Mouse (Mus musculus) hindbrain, embryonic 14.5 days (tissue): ENCODE measurements around the gene Ssh2. TPM values are rescaled to one million over a fixed set of nuclear protein-coding genes. Genes with fewer than 3 reads are reported as not detected.
A peak's percentile ranks its signal among the peaks of the same experiment; 100 is the strongest.

ENCODE experiments used
- ATAC-seq: fragments of 200-750 bp; cut with Nextera tagmentation; 2 replicates; pipeline ENCODE4 v1.8.0; 2017; ENCODE audit warnings: moderate number of reproducible peaks, mild to moderate bottlenecking, moderate TSS enrichment, moderate library complexity; ENCODE audit not compliant: low FRiP score
- DNase-seq: peaks from one replicate; pipeline ENCODE4 v3.0.0-alpha.2; 2015; ENCODE audit warnings: low spot score
- H3K27ac ChIP-seq: fragments of 300-500 bp; sonication (generic); 2 replicates; pipeline ENCODE4 v1.5.1; 2014; ENCODE audit warnings: mild to moderate bottlenecking, moderate library complexity
- H3K27me3 ChIP-seq: fragments of 300-500 bp; sonication (generic); 2 replicates; pipeline ENCODE4 v1.6.1; 2014; ENCODE audit warnings: mild to moderate bottlenecking, low read length, mixed read lengths; ENCODE audit not compliant: control insufficient read depth, insufficient read depth
- H3K36me3 ChIP-seq: fragments of 300-500 bp; sonication (generic); replicated peaks from 2 replicates; pipeline ENCODE4 v1.6.1; 2014; ENCODE audit not compliant: control insufficient read depth, insufficient read depth
- H3K4me1 ChIP-seq: fragments of 300-500 bp; sonication (generic); replicated peaks from 2 replicates; pipeline ENCODE4 v1.6.1; 2014; ENCODE audit warnings: antibody characterized with exemption, low read length, mixed read lengths; ENCODE audit not compliant: control insufficient read depth, insufficient read depth
- H3K4me2 ChIP-seq: fragments of 300-500 bp; sonication (generic); replicated peaks from 2 replicates; pipeline ENCODE4 v1.6.1; 2014; ENCODE audit warnings: mild to moderate bottlenecking, moderate library complexity
- H3K4me3 ChIP-seq: fragments of 300-500 bp; sonication (generic); replicated peaks from 2 replicates; pipeline ENCODE4 v1.5.1; 2014; ENCODE audit warnings: mild to moderate bottlenecking, low read length
- H3K9ac ChIP-seq: fragments of 300-500 bp; sonication (generic); 2 replicates; pipeline ENCODE4 v1.6.1; 2014
- H3K9me3 ChIP-seq: fragments of 300-500 bp; sonication (generic); 2 replicates; pipeline ENCODE4 v1.6.1; 2016; ENCODE audit warnings: low read length; ENCODE audit not compliant: control insufficient read depth
- WGBS: fragments of 180-500 bp; shearing (Covaris S2); extraction: QIAGEN DNeasy Blood & Tissue Kit; methylation state at CpG from one replicate; pipeline ENCODE4 v1.1.7; 2014; 5-methylcytosine and 5-hydroxymethylcytosine counted together
- polyA plus RNA-seq: library from polyadenylated mRNA; unstranded; fragments of >200 nt; fragmentation: Nextera tagmentation; extraction: Ambion mirVana; gene quantifications from 2 replicates; pipeline ENCODE4 v1.2.1, GENCODE M21; 2014

Gene Ssh2
- polyA plus RNA-seq, 1 experiment from 2014 or later: 23.2 TPM

- Histone ChIP-seq H3K9me3 (no peaks in the 10 kb centered on the region), H3K36me3 (peaks cover 65% of the 10 kb centered on the region), H3K9ac (0 out of 2 replicates have a peak overlapping the region, but pooled peaks have one; percentile 28), H3K4me1 (peaks cover 21% of the 10 kb centered on the region; the same call in 1 of the 2 replicates), H3K27ac (no peak overlapping the region), H3K4me3 (no peak overlapping the region), H3K27me3 (no peaks in the 10 kb centered on the region), H3K4me2 (no peak overlapping the region)
- no peak for ATAC-seq
- WGBS: 70% methylated on average over 17 of the region's 17 CpGs
- no peak for DNase-seq
Observed at GRCm38 (mm10) chr11:77500361-77501325, 284.6 kb downstream of the Ssh2 start.

GRCm38 (mm10) chr11:77501392-77501791 is 285.3 kb downstream of the Ssh2 start:
- 21% methylated on average over 5 of the region's 5 CpGs for WGBS
- peaks cover 72% of the 10 kb centered on the region for H3K36me3 ChIP-seq
- 0 out of 2 replicates have a peak overlapping the region, but pooled peaks have one; percentile 28 for H3K9ac ChIP-seq
- no peak overlapping the region for H3K4me3 ChIP-seq
- peak; percentile 82 for DNase-seq
- peaks cover 18% of the 10 kb centered on the region; the same call in 1 of the 2 replicates for H3K4me1 ChIP-seq
- no peak for ATAC-seq
- H3K4me2 ChIP-seq: no peak overlapping the region
- H3K27ac ChIP-seq: no peak overlapping the region
- no peaks in the 10 kb centered on the region for H3K9me3 ChIP-seq
- no peaks in the 10 kb centered on the region for H3K27me3 ChIP-seq

GRCm38 (mm10) chr11:77501971-77502370 is 285.9 kb downstream of the Ssh2 start:
- DNase-seq: no peak
- H3K9me3 ChIP-seq: no peaks in the 10 kb centered on the region
- WGBS: 92% methylated on average over 4 of the region's 4 CpGs
- H3K27ac ChIP-seq: no peak overlapping the region
- H3K4me1 ChIP-seq: peaks cover 18% of the 10 kb centered on the region; the same call in 1 of the 2 replicates
- ATAC-seq: no peak
- no peaks in the 10 kb centered on the region for H3K27me3 ChIP-seq
- peaks cover 78% of the 10 kb centered on the region for H3K36me3 ChIP-seq
- H3K4me2 ChIP-seq: no peak overlapping the region
- H3K4me3 ChIP-seq: no peak overlapping the region
- H3K9ac ChIP-seq: no peak overlapping the region

- H3K27me3 ChIP-seq: no peaks in the 10 kb centered on the region
- no peaks in the 10 kb centered on the region for H3K9me3 ChIP-seq
- peaks cover 83% of the 10 kb centered on the region for H3K36me3 ChIP-seq
- no peak overlapping the region for H3K4me2 ChIP-seq
- DNase-seq (no peak), ATAC-seq (no peak)
- H3K9ac ChIP-seq: no peak overlapping the region
- H3K27ac ChIP-seq: no peak overlapping the region
- WGBS: 88% methylated on average over 6 of the region's 6 CpGs
- H3K4me1 ChIP-seq: peaks cover 18% of the 10 kb centered on the region; the same call in 1 of the 2 replicates
- no peak overlapping the region for H3K4me3 ChIP-seq
Observed at GRCm38 (mm10) chr11:77502481-77502880, 286.4 kb downstream of the Ssh2 start.

- peaks cover 85% of the 10 kb centered on the region for H3K36me3 ChIP-seq
- H3K27me3 ChIP-seq: no peaks in the 10 kb centered on the region
- WGBS: 62% methylated on average over 3 of the region's 3 CpGs
- no peak overlapping the region for H3K9ac ChIP-seq
- DNase-seq (no peak), ATAC-seq (no peak)
- no peak overlapping the region for H3K4me3 ChIP-seq
- H3K4me2 ChIP-seq: no peak overlapping the region
- peaks cover 15% of the 10 kb centered on the region; the same call in 1 of the 2 replicates for H3K4me1 ChIP-seq
- H3K9me3 ChIP-seq: no peaks in the 10 kb centered on the region
- H3K27ac ChIP-seq: no peak overlapping the region
Observed at GRCm38 (mm10) chr11:77503511-77503910, 287.4 kb downstream of the Ssh2 start.

GRCm38 (mm10) chr11:77504377-77504776 is 288.3 kb downstream of the Ssh2 start:
- H3K27ac ChIP-seq: no peak overlapping the region
- no peaks in the 10 kb centered on the region for H3K9me3 ChIP-seq
- H3K4me1 ChIP-seq: peaks cover 12% of the 10 kb centered on the region; the same call in 1 of the 2 replicates
- WGBS: 93% methylated on average over 19 of the region's 19 CpGs
- no peak for ATAC-seq
- no peak overlapping the region for H3K4me3 ChIP-seq
- no peak for DNase-seq
- H3K4me2 ChIP-seq: no peak overlapping the region
- no peaks in the 10 kb centered on the region for H3K27me3 ChIP-seq
- H3K36me3 ChIP-seq: peaks cover 79% of the 10 kb centered on the region
- no peak overlapping the region for H3K9ac ChIP-seq

GRCm38 (mm10) chr11:77505291-77505980 is 289.3 kb downstream of the Ssh2 start:
- H3K9ac ChIP-seq: no peak overlapping the region
- H3K27me3 ChIP-seq: no peaks in the 10 kb centered on the region
- no peak for ATAC-seq
- H3K27ac ChIP-seq: no peak overlapping the region
- no peaks in the 10 kb centered on the region for H3K9me3 ChIP-seq
- peaks cover 12% of the 10 kb centered on the region; the same call in 1 of the 2 replicates for H3K4me1 ChIP-seq
- WGBS: 91% methylated on average over 22 of the region's 22 CpGs
- no peak for DNase-seq
- no peak overlapping the region for H3K4me2 ChIP-seq
- peaks cover 68% of the 10 kb centered on the region for H3K36me3 ChIP-seq
- no peak overlapping the region for H3K4me3 ChIP-seq

GRCm38 (mm10) chr11:77506273-77506672 is 290.2 kb downstream of the Ssh2 start:
- Histone ChIP-seq H3K9ac (no peak overlapping the region), H3K4me2 (no peak overlapping the region), H3K4me3 (no peak overlapping the region), H3K9me3 (no peaks in the 10 kb centered on the region), H3K4me1 (0 out of 2 replicates have a peak, but pooled peaks cover 4% of the 10 kb centered on the region), H3K27ac (no peak overlapping the region), H3K36me3 (peaks cover 60% of the 10 kb centered on the region), H3K27me3 (no peaks in the 10 kb centered on the region)
- ATAC-seq (no peak), DNase-seq (no peak)
- WGBS: 87% methylated on average over 14 of the region's 14 CpGs

- Histone ChIP-seq H3K9me3 (no peaks in the 10 kb centered on the region), H3K4me1 (0 out of 2 replicates have a peak, but pooled peaks cover 4% of the 10 kb centered on the region), H3K4me2 (no peak overlapping the region), H3K4me3 (no peak overlapping the region), H3K27me3 (no peaks in the 10 kb centered on the region), H3K9ac (no peak overlapping the region), H3K36me3 (peaks cover 53% of the 10 kb centered on the region), H3K27ac (no peak overlapping the region)
- ATAC-seq (no peak), DNase-seq (no peak)
- WGBS: 88% methylated on average over 6 of the region's 6 CpGs
Observed at GRCm38 (mm10) chr11:77506941-77507340, 290.9 kb downstream of the Ssh2 start.
